Mouse (Mus musculus) heart, adult 2 months (tissue): ENCODE measurements around the gene Tcf7l2.

Experiments
- CTCF ChIP-seq: fragments of 200-600 bp; IDR thresholded peaks from 2 replicates; pipeline ENCODE4 v1.8.1; 2022; ENCODE audit warnings: antibody characterized with exemption, mild to moderate bottlenecking, moderate library complexity
- EP300 ChIP-seq: fragments of 200-500 bp; IDR thresholded peaks from 2 replicates; pipeline ENCODE4 v1.6.1; 2011; ENCODE audit warnings: low read depth, low read length, control low read depth; ENCODE audit not compliant: insufficient read depth
- POLR2A ChIP-seq: fragments of 200-500 bp; IDR thresholded peaks from 2 replicates; pipeline ENCODE4 v1.6.1; 2011; ENCODE audit warnings: mild to moderate bottlenecking, low read depth, low read length, control low read depth; ENCODE audit not compliant: insufficient read depth

DNA sequence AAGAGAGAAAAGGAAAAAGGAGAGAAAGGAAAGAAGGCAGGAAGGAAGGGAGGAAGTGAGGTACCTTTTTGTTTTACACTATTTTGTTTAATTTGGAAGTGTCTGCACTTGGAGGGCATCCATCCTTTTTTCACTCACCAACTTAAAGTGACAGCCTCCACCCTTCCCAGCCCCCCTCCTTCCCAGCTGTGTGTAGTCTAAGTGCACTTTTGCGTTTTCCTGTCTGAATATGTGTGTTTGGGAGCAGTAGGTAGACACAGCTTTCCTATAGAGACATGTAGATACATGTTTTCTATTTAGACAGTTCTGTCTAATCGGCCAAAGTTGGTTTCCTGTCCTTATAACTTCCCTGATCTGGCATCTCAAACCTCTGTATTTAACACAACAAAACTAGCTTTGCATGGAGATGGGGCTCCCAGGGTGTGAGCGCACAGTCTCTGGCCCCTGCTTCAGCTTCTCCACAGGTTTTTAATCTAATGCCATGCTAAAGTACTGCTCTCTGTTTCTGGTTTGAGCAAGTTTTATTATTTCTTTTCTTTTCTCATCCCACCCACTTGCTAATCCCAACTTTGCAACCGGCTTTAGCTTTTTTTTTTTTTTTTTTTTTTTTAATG, 154.3 kb downstream of the Tcf7l2 start:
- no peak for TF ChIP-seq POLR2A
- no peak for TF ChIP-seq CTCF
- no peak for TF ChIP-seq EP300
